Mouse (Mus musculus): ENCODE measurements at regions not wholly inside any gene's neighbourhood (a gene's known extent, or its start where the extent isn't known, plus 50 kb on each side); places are given as distances from the start of the nearest gene placed in this dataset.

DNA sequence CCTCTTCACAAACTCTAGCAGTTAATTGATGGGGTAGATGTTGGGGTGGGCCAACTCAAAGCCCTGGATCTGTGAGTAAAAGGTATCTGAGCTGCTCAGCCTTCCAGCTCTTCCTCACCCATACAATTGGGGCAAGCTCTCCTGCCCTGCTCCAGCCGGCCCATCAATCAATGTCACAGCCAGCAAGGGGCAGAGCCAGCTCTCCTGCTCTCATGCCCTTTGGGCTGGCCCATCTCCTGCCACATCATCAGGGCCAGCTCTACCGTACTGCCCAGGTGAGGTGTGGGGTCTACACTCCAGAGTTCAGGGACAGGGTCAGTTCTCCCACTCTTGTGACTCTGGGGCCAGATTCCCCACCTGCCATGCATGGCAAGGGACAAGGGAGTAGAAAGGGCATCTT, 107.3 kb upstream of the 4930583I09Rik start:
- H3K36me3 ChIP-seq (ENCODE audit: control insufficient read depth, insufficient read depth, low read length, poor library complexity, severe bottlenecking), result no peaks in the 10 kb centered on the region
- no peak for TF ChIP-seq EP300 (IDR thresholded peaks at IDR 0.05; ENCODE audit: insufficient read depth, low read depth, low read length)
- TF ChIP-seq POLR2A (IDR thresholded peaks at IDR 0.05; ENCODE audit: insufficient read depth, low read length), result no peak
- TF ChIP-seq CTCF (IDR thresholded peaks at IDR 0.05; ENCODE audit: low read depth, low read length), result no peak
- H3K9me3 ChIP-seq (replicated peaks; ENCODE audit: control insufficient read depth, insufficient read depth, low read length, poor library complexity, severe bottlenecking), result no peaks in the 10 kb centered on the region
- H3K9ac ChIP-seq (ENCODE audit: low read depth, poor library complexity, severe bottlenecking), result no peak overlapping the region
- no peaks in the 10 kb centered on the region for H3K4me1 ChIP-seq (ENCODE audit: control insufficient read depth, insufficient read depth, low read length)
- H3K27ac ChIP-seq (ENCODE audit: insufficient read depth, low read length), result no peak overlapping the region
- no peak overlapping the region for H3K4me3 ChIP-seq (ENCODE audit: low read depth, low read length)
- no peaks in the 10 kb centered on the region for H3K27me3 ChIP-seq (ENCODE audit: control insufficient read depth, insufficient read depth, low read length, poor library complexity, severe bottlenecking)

DNA sequence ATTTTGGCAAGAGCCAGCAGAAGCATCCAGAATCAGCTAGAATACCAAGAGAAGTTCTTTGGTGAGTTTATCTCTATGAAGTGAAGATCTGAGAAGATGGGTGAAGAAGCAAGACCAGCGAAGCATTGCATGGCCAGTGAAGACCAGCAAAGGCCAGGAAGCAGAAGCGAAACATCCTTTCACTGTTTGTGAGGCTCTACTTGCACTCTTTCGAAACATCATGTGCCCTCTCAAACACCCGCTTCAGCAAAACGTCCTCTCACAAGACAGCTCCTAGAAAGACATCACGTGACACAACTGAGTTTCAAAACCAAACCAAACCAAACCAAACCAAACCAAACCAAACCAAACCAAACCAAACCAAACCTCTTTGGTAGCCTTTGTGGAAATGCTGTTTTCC, 105.7 kb upstream of the 4930583I09Rik start:
- Histone ChIP-seq H3K36me3 (ENCODE audit: control insufficient read depth, insufficient read depth, low read length, poor library complexity, severe bottlenecking) (no peaks in the 10 kb centered on the region), H3K9ac (ENCODE audit: low read depth, poor library complexity, severe bottlenecking) (no peak overlapping the region), H3K9me3 (replicated peaks; ENCODE audit: control insufficient read depth, insufficient read depth, low read length, poor library complexity, severe bottlenecking) (no peaks in the 10 kb centered on the region), H3K4me1 (ENCODE audit: control insufficient read depth, insufficient read depth, low read length) (no peaks in the 10 kb centered on the region), H3K4me3 (ENCODE audit: low read depth, low read length) (no peak overlapping the region), H3K27ac (ENCODE audit: insufficient read depth, low read length) (no peak overlapping the region), H3K27me3 (ENCODE audit: control insufficient read depth, insufficient read depth, low read length, poor library complexity, severe bottlenecking) (no peaks in the 10 kb centered on the region)
- TF ChIP-seq POLR2A (IDR thresholded peaks at IDR 0.05; ENCODE audit: insufficient read depth, low read length) (no peak), EP300 (IDR thresholded peaks at IDR 0.05; ENCODE audit: insufficient read depth, low read depth, low read length) (no peak)

DNA sequence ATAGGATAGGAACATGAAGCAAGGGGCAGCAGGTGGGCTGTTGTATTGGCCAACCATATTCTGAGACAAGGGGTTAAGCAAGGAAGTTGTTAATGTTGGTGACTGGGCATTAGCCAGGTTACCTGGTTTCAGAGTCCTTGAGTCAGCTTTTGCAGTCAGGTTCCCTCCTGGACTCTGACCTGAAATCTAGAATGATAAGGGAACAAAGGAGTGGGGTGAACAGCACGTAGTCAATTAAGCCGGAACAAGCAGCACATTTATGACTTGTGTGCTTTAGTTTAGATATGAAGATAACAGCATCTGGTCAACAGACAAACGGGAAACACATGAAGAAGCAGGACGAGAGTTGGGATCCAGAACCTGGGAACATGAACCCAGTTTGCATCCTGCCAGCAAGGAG, 99.8 kb upstream of the 4930583I09Rik start:
- no peaks in the 10 kb centered on the region for H3K36me3 ChIP-seq (ENCODE audit: control insufficient read depth, insufficient read depth, low read length, poor library complexity, severe bottlenecking)
- H3K4me3 ChIP-seq (ENCODE audit: low read depth, low read length), result no peak overlapping the region
- H3K9ac ChIP-seq (ENCODE audit: low read depth, poor library complexity, severe bottlenecking), result no peak overlapping the region
- TF ChIP-seq POLR2A (IDR thresholded peaks at IDR 0.05; ENCODE audit: insufficient read depth, low read length) (no peak), EP300 (IDR thresholded peaks at IDR 0.05; ENCODE audit: insufficient read depth, low read depth, low read length) (no peak), CTCF (IDR thresholded peaks at IDR 0.05; ENCODE audit: low read depth, low read length) (no peak)
- no peaks in the 10 kb centered on the region for H3K4me1 ChIP-seq (ENCODE audit: control insufficient read depth, insufficient read depth, low read length)
- no peaks in the 10 kb centered on the region for H3K9me3 ChIP-seq (replicated peaks; ENCODE audit: control insufficient read depth, insufficient read depth, low read length, poor library complexity, severe bottlenecking)
- no peak overlapping the region for H3K27ac ChIP-seq (ENCODE audit: insufficient read depth, low read length)
- H3K27me3 ChIP-seq (ENCODE audit: control insufficient read depth, insufficient read depth, low read length, poor library complexity, severe bottlenecking), result no peaks in the 10 kb centered on the region

DNA sequence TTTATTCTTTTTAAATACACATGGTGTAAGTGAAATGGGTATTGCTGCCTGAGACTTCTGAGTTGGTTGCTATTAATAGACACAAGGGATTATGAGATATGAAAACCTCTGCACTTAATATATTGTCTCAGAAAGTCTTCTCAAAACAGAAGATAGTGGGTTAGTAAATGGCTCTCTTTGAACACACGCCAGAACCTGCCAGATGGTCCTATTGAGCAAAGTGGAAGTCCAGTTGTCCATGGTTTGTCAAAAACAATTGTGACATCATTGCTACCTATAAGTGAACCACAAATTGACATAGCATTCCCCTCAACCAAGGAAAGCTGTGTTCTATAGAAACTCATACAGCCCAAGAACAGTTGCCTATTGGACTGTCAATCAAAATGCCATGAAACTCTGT, 98.5 kb upstream of the 4930583I09Rik start:
- no peak overlapping the region for H3K9ac ChIP-seq (ENCODE audit: low read depth, poor library complexity, severe bottlenecking)
- no peak overlapping the region for H3K27ac ChIP-seq (ENCODE audit: insufficient read depth, low read length)
- no peaks in the 10 kb centered on the region for H3K4me1 ChIP-seq (ENCODE audit: control insufficient read depth, insufficient read depth, low read length)
- TF ChIP-seq EP300 (IDR thresholded peaks at IDR 0.05; ENCODE audit: insufficient read depth, low read depth, low read length), result no peak
- TF ChIP-seq POLR2A (IDR thresholded peaks at IDR 0.05; ENCODE audit: insufficient read depth, low read length), result no peak
- no peak for TF ChIP-seq CTCF (IDR thresholded peaks at IDR 0.05; ENCODE audit: low read depth, low read length)
- no peaks in the 10 kb centered on the region for H3K27me3 ChIP-seq (ENCODE audit: control insufficient read depth, insufficient read depth, low read length, poor library complexity, severe bottlenecking)
- H3K36me3 ChIP-seq (ENCODE audit: control insufficient read depth, insufficient read depth, low read length, poor library complexity, severe bottlenecking), result no peaks in the 10 kb centered on the region
- no peaks in the 10 kb centered on the region for H3K9me3 ChIP-seq (replicated peaks; ENCODE audit: control insufficient read depth, insufficient read depth, low read length, poor library complexity, severe bottlenecking)
- H3K4me3 ChIP-seq (ENCODE audit: low read depth, low read length), result no peak overlapping the region

DNA sequence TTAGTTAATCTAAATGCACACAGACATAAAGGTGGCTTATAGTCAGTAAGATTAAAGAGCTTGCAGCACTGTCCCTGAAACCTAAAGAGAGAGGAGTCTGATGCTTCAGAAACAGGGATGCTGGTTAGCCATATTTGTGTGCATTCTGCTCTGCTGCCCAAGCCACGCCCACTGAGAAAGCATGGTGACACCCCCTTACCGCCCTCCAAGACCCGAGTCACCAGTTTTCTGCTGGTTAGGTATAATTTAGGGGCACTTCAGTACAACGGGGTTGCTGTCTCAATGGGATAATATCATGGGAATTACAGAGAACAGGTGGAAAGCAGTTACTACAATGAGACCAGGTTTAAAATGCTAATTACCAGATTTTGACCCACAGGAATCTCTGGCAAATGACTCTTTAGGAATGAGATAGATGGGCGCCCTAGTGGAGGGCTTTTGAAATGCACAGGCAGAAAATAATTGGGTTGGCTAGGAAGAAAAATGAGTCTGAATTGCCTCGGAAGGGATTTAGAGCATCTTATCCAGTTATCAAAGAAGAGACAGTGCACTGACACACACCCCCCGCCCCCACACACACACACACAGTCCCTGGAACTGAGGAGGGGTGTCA, 95.1 kb upstream of the 4930583I09Rik start:
- H3K27me3 ChIP-seq (ENCODE audit: control insufficient read depth, insufficient read depth, low read length, poor library complexity, severe bottlenecking), result no peaks in the 10 kb centered on the region
- no peaks in the 10 kb centered on the region for H3K4me1 ChIP-seq (ENCODE audit: control insufficient read depth, insufficient read depth, low read length)
- TF ChIP-seq EP300 (IDR thresholded peaks at IDR 0.05; ENCODE audit: insufficient read depth, low read depth, low read length), result no peak
- TF ChIP-seq POLR2A (IDR thresholded peaks at IDR 0.05; ENCODE audit: insufficient read depth, low read length), result no peak
- TF ChIP-seq CTCF (IDR thresholded peaks at IDR 0.05; ENCODE audit: low read depth, low read length), result no peak
- H3K9me3 ChIP-seq (replicated peaks; ENCODE audit: control insufficient read depth, insufficient read depth, low read length, poor library complexity, severe bottlenecking), result no peaks in the 10 kb centered on the region
- no peaks in the 10 kb centered on the region for H3K36me3 ChIP-seq (ENCODE audit: control insufficient read depth, insufficient read depth, low read length, poor library complexity, severe bottlenecking)
- no peak overlapping the region for H3K4me3 ChIP-seq (ENCODE audit: low read depth, low read length)
- no peak overlapping the region for H3K9ac ChIP-seq (ENCODE audit: low read depth, poor library complexity, severe bottlenecking)
- no peak overlapping the region for H3K27ac ChIP-seq (ENCODE audit: insufficient read depth, low read length)

GRCm38 (mm10) chr17:64923762-64924161, 87.9 kb upstream of the 4930583I09Rik start:
- Histone ChIP-seq H3K4me1 (ENCODE audit: control insufficient read depth, insufficient read depth, low read length) (no peaks in the 10 kb centered on the region), H3K36me3 (ENCODE audit: control insufficient read depth, insufficient read depth, low read length, poor library complexity, severe bottlenecking) (no peaks in the 10 kb centered on the region), H3K4me3 (ENCODE audit: low read depth, low read length) (no peak overlapping the region), H3K27ac (ENCODE audit: insufficient read depth, low read length) (no peak overlapping the region), H3K9me3 (replicated peaks; ENCODE audit: control insufficient read depth, insufficient read depth, low read length, poor library complexity, severe bottlenecking) (no peaks in the 10 kb centered on the region), H3K27me3 (ENCODE audit: control insufficient read depth, insufficient read depth, low read length, poor library complexity, severe bottlenecking) (no peaks in the 10 kb centered on the region), H3K9ac (ENCODE audit: low read depth, poor library complexity, severe bottlenecking) (no peak overlapping the region)
- no peak for TF ChIP-seq POLR2A (IDR thresholded peaks at IDR 0.05; ENCODE audit: insufficient read depth, low read length)
- no peak for TF ChIP-seq EP300 (IDR thresholded peaks at IDR 0.05; ENCODE audit: insufficient read depth, low read depth, low read length)
- TF ChIP-seq CTCF (IDR thresholded peaks at IDR 0.05; ENCODE audit: low read depth, low read length), result no peak

Measured in ES-Bruce4 (cell line).